Mouse (Mus musculus) intestine, embryonic 16.5 days (tissue): ENCODE measurements around the gene Vcan. TPM values are rescaled to one million over a fixed set of nuclear protein-coding genes. Genes with fewer than 3 reads are reported as not detected.

Experiments
- polyA plus RNA-seq: library from polyadenylated mRNA; unstranded; fragments of >200 nt; fragmentation: Nextera tagmentation; extraction: Ambion mirVana; gene quantifications from 2 replicates; pipeline ENCODE4 v1.2.1, GENCODE M21; 2015

Gene Vcan
- polyA plus RNA-seq, 1 experiment from 2014 or later, result 15.6 TPM

Other genes starting within 250 kb of the Vcan start
- gene Hapln1, start 202.7 kb downstream of the Vcan start, polyA plus RNA-seq, result 3.7 and 4.0 TPM in 2 replicates